Mouse (Mus musculus) mature B cell (primary cell): Measurements from ENCODE around the gene Herc3.

ENCODE experiments used
- in situ Hi-C: fragments of 300-500 bp; cut with MboI; formaldehyde crosslinking; loops from 2 replicates; pipeline ENCODE4 v1.14.3; 2019

The Herc3 gene

DNA sequence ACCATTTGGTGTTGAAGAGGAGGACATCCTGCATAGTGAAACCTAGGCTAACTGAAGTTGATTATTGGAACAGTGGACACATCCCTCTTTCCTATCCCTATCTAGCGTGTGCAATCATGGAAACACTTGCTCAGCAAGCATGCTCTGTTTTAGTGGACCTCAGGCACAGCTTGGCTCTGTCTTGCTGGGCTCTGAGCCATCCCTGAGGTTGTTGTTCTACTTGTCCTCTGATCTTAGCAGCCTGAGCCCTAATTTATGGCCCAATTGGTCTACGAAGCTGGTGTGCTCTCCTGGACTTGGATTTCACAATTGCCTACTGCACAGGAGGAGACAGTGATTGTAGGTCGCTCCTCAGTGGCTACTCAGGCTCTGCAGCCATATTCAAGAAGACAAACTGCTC lies 137.0 kb downstream of the Herc3 start:
- in situ Hi-C loops, result no loop called here
